Mouse (Mus musculus): Measurements from ENCODE around the gene Ubap1l.
"Not testable (repeated sequence)": the region's sequence is repeated elsewhere in the genome, so short reads cannot be mapped to it uniquely, and the experiment has no call there.

The Ubap1l gene

GRCm38 (mm10) chr9:65360641-65361448, at the start of gene Ubap1l:
Ubap1l (plus strand) TSS chr9:65361041.
- no peak for DNase-seq

- DNase-seq: no peak
These were observed 48.0 kb upstream of the Ubap1l start for GRCm38 (mm10) chr9:65312669-65313357.

- DNase-seq: no peak
These were observed 47.0 kb upstream of the Ubap1l start for GRCm38 (mm10) chr9:65313846-65314245.

GRCm38 (mm10) chr9:65322255-65322900, 38.5 kb upstream of the Ubap1l start:
- DNase-seq: no peak

- no peak for DNase-seq
These were observed 34.9 kb upstream of the Ubap1l start for GRCm38 (mm10) chr9:65325971-65326370.

GRCm38 (mm10) chr9:65327371-65327770, 33.5 kb upstream of the Ubap1l start:
- no peak for DNase-seq

GRCm38 (mm10) chr9:65333958-65334357, 26.9 kb upstream of the Ubap1l start:
- no peak for DNase-seq

GRCm38 (mm10) chr9:65339146-65339545, 21.7 kb upstream of the Ubap1l start:
- no peak for DNase-seq

GRCm38 (mm10) chr9:65340414-65340813, 20.4 kb upstream of the Ubap1l start:
- no peak for DNase-seq

GRCm38 (mm10) chr9:65345439-65345838, 15.4 kb upstream of the Ubap1l start:
- not testable (repeated sequence) for DNase-seq

- DNase-seq: peak; percentile 82 to 89
These were observed 14.9 kb upstream of the Ubap1l start, which contains the start of gene Pdcd7 for GRCm38 (mm10) chr9:65345854-65346475. Pdcd7 (plus strand) TSS chr9:65346104.

GRCm38 (mm10) chr9:65346476-65347111, 14.2 kb upstream of the Ubap1l start:
- peak; percentile 18 to 24 for DNase-seq

GRCm38 (mm10) chr9:65347112-65347850, 13.6 kb upstream of the Ubap1l start:
- DNase-seq: no peak

GRCm38 (mm10) chr9:65353251-65353650, 7.6 kb upstream of the Ubap1l start:
- DNase-seq: no peak

- DNase-seq: no peak
These were observed 4.3 kb upstream of the Ubap1l start for GRCm38 (mm10) chr9:65356561-65356960.

- DNase-seq: no peak
These were observed 3.9 kb upstream of the Ubap1l start for GRCm38 (mm10) chr9:65356971-65357370.

- DNase-seq: no peak
These were observed 1.8 kb upstream of the Ubap1l start for GRCm38 (mm10) chr9:65358956-65359480.

- no peak for DNase-seq
These were observed 2.8 kb downstream of the Ubap1l start for GRCm38 (mm10) chr9:65363684-65364083.

- DNase-seq: no peak
These were observed 4.9 kb downstream of the Ubap1l start for GRCm38 (mm10) chr9:65365721-65366120.

- DNase-seq: no peak
These were observed 10.9 kb downstream of the Ubap1l start for GRCm38 (mm10) chr9:65371756-65372155.

- DNase-seq: no peak
These were observed 11.6 kb downstream of the Ubap1l start for GRCm38 (mm10) chr9:65372449-65372848.

Data from thymus, adult 18-20 months (tissue).